Mouse (Mus musculus) kidney, adult 11 months (tissue): ENCODE measurements around the gene Rab30.
A peak's percentile ranks its signal among the peaks of the same experiment; 100 is the strongest.

ENCODE experiments used
- DNase-seq: peaks from one replicate; pipeline ENCODE4 v3.0.0; 2022

Gene Rab30

DNA sequence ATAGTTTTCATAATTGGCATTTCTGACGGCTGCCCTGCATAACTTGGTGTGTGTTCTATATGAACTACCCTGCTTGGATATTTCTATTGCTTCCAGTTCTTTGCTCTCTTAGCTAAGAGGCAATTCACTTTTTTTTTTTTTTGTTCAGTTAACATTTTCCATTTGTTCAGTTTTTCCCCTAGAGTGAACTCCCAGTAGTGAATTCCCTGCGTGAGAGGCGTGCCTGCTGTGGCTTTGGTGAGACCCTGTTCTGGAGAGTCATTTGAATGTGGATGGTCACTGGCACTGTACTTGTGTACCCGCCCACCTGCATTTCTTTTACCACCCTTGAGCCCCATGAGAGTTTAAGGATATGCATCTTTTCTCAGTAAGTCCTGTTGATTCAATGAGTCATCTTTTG is 60.8 kb downstream of the Rab30 start:
- no peak for DNase-seq

DNA sequence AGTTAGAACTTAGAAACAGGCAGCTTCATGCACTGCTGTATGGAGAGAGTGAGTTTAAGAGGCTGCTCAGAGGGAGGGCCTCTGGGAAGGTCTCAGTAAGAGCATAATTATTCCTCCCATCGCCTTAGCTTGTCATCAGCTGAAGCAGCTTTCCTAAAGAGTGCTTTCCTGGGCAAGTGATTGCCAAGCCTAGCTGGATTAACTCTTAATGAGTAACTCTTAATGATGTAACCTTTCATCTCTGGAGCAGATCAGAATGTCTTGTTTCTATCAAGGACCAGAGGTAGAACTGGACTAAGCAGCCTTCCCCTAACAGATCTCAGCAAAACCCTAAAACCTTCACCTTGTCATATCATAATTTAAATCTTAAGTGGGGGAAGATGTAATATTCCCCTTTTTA is 61.8 kb downstream of the Rab30 start:
- DNase-seq, result peak; percentile 31

DNA sequence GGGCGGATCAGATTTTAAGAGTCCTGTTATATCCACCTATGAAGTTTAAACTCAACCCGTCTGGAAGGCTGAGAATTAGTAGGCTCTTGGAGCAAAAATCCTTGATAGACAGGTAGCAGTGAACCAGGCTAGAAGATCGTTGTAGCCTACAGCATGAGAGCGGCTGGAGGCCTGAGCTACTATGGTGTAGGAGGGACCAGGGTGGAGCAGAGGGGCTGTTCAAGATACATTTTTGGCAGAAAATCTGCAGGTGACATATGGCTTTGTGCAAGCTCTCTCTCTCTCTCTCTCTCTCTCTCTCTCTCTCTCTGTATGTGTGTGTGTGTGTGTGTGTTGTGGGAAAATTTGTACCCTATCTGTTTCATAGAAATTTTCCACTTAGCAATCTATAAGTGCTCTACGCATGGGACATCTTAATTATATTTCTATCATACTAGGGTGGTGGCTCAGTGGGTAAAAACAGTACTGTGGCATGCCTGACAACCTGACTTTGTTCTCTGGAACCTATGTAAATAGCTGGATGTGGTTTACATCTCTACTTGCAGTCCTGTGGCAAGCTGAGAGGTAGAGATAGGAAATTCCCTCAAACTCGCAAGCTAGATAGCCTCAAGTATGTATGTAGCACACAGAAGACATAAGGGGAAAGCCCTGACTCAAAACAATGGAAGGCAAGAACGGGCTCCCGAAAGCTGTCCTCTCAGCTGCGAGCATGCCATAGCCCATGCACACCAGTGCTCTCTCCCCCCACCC is 63.7 kb downstream of the Rab30 start:
- DNase-seq, result no peak

DNA sequence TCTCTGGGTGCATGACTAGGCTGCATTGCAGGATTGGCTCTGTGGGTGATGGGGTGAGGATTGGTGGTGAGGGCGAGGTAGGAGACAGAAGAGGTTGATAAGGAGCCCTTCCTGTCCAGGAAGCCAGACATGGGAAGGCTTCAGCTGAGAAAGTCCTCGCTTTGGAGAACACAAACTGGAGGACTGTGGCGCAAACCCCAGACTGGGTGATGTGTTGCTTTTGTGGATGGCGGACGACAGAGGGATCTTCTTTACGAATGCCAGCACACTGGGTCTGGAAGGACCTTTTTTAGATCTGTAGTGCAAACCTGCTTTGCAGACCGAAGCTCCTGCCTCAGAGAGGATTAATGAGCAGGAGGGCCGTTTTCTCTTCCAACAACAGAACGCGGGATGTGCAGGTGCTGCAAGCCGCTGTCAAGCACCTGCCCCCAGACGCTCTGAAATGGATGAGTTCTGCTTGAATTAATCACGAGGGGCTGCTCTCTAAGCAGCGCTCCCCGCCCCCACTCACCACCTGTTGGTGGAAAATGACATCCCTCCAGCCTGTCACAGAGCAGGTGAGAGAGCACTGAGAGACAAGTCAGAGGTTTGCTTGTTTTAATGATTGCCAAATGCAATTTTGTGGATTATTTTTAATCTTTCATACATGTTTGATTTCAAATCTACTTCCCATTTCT is 65.2 kb downstream of the Rab30 start:
- no peak for DNase-seq

DNA sequence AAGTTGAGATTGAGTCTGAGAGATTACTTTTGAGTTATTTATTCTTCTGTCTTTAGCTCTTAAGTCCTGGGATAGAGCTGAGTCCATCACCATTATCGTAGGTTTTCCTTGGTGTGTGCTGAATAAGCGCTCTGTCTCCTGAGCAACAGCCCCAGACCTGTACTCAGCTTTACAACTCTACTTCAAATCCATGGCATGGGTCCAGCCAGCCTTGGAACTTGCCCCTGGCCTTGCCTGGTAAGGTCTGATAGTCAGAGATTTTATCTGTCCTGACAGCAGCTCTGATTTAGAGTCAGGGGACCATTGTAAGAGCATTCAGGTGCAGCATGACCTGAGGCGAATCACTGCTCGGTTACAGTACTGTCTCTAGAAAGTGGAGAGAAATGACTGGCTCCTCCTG is 66.1 kb downstream of the Rab30 start:
- DNase-seq, result peak; percentile 51

DNA sequence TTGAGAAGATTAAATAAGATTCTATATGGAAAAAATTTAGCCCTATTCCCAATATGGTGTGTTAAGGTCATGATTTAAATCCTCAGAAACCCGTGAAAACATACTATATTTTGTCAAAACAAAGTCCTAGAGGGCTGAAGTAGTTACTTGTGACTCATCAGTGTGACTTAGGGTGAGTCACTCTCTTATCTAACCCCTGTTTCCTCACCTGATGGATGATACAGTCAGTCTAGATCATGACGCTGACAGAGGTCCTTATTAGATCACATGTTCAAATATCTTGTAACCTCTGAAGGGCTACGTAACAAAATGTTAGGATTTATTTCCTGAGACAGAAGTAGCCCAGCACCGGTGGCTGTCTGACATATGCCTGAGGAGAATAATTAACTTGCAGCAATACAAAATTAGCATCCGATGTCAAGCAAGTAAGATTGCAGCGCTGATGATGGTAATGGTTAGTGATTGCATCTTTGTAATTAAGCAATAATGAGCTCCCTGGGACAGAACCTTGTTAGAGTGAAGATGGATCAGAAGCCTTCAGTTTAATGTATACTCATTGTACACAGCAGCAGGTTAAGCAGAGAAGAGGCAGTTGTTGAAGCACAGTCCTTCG is 70.4 kb downstream of the Rab30 start:
- no peak for DNase-seq

DNA sequence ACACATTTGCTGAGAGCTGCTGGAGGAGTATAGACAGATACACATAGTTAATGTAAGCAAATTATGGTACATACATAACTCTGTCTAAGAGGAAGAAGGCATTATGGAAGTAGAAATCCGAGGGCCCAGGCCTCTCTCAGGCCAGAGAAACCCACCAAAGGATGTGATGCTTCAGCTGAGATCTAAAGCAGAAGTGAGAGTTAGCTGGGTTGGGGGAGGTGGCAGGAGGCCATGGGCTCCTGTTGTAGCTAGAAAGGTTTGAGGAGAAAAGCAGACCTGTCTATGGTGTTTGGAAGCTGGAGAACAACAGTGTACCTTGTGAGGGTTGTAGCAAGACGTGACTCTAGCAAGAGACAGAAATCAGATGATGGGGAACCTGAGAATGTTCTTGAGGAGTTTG is 75.8 kb downstream of the Rab30 start:
- DNase-seq, result no peak

DNA sequence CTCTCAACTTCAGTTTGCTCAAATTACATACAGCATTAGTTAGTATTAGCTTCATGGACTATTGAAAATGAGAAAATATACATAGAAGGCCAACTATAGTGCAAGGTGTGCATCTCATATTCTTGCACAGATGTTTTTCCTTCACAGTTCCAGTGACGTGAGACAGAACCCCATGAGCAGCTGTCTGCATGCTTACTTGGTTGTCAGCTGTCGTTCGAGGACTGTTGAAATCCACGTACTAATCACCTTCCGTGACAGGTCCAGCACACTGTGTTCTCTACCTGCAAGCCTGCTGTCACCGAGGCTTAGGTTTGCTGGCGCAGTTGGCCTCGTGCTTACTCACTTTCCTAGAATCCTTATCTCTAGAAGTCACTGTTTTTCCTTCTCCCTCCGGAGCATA is 76.5 kb downstream of the Rab30 start:
- no peak for DNase-seq

DNA sequence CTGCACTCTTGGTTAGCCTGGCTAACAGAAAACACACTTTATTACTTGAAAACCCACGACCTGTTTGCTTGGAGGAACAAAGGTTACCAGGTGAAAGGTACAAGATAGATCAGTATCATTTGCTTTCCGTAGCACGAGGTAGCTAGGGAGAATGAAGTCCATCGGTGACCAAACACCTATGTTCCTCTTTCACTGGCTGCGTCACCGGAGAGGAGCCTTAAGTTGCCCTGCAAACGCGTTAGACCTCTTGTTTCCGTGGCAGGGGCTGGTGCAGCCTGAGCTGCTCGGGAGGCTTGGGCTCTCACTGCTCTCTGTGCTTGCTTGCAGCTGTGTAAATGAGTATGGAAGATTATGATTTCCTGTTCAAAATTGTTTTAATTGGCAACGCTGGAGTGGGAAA is 78.3 kb downstream of the Rab30 start:
- DNase-seq, result peak; percentile 24

DNA sequence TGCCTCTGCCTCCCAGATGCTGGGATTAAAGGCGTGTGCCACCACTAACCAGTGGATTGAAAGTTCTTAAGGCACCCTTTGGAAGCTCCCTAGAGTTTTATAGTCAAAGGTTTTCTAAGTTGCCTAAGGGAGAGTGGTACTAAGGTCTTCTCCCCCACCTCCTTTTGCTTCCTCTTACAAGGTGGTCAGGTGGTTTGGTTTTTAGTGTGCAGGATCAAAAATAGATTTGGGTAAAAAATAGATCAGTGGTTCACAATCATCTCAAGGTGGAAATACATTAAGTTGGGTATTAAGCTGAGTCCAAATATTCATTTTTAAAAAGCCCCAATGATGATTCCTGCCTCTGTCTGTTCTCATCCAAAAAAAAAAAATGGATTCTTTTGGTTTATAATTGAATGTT is 79.0 kb downstream of the Rab30 start:
- no peak for DNase-seq

DNA sequence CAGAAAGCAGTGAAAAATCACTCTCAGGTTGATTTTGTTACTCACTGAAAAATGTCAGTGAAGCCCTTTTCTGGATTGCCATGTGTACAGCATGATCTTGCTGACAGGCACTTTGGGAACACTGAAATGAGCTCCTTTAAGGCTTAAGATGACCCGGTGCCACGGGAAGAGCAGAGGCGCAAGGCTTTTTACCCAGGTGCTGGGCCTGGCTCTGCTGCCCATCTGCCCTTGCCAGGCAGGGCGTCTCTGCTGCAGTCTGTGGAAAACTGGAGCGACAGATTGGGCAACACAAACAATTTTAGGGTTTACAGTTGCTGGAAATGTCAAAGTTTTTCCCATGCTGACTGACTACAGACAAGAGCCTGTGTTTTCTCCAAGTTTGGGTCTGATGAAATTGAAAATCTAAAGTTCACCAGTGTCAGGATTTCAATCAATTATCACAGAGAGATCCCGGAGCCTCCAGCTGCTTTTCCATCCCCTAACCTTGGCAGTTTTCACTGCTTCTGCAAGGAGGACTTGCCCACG is 79.6 kb downstream of the Rab30 start:
- no peak for DNase-seq

DNA sequence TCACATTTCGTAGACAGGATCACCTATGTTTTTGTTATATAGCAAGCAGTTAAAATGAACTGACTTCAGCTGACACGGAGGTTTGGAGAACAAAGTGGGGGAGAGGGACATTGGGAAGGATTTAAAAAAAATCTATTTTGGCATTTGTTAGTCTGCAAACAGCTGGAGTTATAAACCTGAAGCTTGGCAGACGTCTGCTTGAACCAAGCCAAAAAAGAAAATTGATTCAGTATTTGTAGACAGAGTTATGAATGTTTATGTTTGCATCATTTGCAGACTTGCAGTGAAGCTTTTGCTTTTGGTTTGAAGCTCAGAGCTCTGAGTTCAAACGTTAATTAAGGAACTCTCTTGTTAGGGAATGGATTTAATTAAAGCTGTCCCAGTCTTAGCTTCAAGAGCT is 80.5 kb downstream of the Rab30 start:
- no peak for DNase-seq

DNA sequence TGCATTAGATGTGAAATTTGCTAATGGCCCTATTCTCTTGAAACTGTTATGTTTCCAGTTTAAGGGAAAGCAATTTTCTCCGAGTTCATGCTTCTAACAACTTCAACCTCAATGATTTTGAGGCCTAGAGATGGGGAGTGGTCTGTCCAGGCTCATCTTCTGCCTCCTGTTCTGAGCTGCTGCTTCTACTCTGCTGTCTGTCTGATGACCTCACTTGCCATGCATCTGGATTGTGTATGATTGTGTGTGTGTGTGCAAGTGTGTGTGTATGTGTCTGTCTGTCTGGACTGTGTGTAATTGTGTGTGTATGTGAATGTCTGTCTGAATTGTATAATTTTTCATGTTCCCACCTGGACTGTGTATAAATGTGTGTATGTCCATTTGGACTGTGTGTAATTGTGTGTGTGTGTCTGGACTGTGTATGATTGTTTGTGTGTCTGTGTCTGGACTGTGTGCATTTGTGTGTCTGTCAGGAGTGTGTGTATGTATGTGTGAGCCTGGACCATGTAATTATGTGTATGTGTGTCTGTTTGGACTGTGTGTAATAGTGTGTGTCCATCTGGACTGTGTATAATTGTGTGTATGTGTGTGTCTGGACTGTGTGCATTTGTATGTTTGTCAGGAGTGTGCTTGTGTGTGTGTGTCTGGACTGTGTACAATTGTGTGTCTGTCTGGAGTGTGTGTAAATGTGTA is 81.2 kb downstream of the Rab30 start:
- DNase-seq, result no peak

DNA sequence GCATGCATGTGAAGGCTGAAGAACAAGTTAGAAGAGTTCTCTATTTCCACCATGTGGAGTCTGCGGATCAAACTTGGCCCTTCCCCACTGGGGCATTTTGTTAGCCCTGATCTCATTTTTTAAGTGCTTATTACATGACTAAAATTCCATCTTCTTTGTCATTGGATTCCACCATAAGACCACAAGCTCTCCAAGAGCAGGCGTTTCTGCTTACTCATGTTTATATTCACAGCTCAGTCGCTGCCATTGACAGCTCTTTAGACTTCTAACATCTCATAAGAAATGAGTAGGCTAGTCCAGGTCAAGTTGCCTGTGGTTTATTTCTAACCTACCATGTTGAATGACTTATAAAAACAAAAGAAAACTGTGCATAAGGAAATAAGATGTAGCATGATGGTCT is 84.8 kb downstream of the Rab30 start:
- DNase-seq, result no peak

DNA sequence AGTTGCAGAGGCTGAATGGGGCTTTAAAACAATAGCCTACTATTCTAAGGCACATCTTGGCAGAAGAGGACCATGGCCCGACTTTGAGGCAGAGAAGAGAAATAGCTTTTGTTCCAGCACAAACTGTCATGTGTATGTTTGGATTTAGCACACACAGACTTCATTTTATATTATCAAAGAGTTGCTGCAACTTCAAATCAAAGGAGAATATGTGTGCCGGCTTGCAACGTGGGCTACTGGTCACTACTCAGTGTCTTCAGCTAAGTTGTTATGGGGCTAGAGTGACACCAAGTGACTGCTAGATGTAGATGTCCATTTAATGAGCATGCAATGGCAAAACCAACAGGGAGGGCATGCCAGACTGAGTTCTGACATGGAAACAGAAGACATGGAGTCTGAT is 86.6 kb downstream of the Rab30 start:
- DNase-seq, result no peak

DNA sequence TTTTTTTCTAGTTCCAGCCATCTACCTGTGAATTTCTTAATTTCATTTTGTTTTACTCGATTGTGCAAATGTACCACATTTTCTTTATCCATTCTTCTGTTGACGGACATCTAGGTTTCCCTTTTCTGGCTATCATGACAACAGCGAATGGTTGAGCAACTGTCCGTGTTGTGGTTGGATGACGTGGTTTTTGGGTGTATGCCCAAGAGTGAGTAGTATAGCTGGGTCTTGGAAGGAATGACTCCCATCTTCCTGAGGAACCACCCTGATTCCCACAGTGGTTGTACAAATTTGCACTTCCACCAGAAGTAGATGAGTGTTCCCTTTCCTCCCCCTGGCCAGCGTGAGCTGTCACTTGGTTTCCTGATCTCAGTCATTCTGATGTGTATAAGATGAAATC is 91.0 kb downstream of the Rab30 start:
- DNase-seq, result no peak

DNA sequence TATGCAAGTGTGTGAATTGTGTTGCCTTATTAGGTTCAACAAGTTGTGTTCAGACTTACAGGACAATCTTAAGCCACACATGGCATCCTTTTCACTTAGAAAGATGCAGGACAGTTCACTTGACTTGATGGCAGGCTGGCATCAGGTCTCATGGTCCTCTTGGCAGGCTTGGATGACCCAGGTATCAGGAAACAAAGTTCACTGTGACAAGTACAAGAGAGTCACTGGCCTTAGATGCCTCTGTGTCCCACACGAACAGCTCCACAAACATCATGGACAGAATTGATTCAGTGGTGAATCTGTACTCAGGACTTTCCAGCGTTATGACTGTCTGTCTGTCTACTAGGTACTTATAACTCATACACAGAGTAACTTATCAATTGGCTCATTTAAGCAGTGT is 93.0 kb downstream of the Rab30 start:
- DNase-seq, result no peak

DNA sequence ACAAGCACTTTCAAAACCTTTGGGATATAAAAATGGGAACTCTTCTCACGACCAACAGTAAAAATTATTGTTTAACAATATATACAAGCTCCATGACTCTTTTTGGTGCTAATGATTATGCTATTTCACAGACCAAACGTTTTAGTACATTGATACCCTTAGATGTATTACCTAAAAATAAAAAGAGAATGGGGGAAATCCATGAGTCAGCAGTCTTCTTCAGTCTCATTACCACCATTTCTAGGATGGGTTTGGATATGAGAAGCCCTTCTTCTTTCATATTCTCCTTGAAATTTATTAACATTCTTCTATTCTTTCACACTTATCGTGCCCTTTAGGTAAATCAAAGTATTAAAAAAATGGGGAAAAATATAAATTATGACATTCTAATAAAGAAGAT is 95.0 kb downstream of the Rab30 start:
- DNase-seq, result no peak

DNA sequence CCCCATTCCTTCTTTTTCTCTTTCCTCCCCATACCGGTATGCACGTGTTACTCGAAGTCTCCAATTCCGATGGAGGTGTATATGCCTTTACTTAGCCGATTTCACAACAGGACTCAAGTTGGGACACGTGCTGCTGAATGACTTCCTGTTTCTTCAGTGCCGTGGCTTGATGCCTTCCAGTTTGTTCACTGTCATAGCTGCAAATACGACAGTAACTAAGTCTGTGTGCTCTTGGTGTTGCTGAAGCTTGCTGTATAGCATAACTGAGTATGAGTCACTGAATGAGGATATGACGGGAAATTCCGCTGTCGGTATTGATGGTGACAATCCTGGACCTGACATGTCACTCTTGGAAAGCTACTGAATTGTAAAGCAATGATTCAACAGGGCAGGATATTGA is 95.8 kb downstream of the Rab30 start:
- DNase-seq, result no peak

DNA sequence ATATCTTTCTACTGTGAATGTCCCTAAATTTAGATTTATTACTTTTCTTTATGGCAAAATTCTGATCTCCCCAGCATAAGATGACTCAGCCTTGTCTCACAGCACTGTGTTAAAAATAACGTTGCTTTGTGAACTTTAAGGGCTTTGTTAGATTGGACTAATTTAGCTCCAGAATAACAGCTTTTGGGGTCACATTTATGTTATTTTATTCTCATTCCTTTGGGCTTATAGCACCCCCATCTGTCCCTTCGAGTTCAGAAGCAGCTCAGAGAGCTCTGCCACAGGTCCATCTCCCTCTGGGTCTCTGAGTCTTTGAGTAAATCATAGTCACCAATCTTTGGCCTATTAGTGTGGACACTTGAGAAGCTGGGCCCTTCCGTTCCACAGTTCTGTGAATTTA is 96.5 kb downstream of the Rab30 start:
- DNase-seq, result no peak

DNA sequence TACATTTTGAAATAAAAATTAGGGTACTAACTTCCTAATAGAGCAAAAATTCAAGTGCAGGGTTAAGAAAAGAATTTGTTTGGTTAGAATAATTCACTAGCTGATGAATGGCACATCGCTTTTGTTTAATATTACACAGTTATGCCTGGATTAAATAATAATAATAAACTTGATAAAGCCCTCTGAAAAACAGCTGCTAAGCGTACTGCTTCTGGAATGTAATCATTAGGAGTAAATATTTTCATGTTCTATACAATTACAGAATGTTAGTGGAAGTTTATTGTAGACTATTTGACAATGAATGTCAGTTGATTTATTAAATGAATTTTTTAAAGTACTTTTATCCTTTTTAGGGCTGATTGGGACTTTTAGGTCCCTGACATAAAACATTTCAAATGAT is 100.9 kb downstream of the Rab30 start:
- no peak for DNase-seq

DNA sequence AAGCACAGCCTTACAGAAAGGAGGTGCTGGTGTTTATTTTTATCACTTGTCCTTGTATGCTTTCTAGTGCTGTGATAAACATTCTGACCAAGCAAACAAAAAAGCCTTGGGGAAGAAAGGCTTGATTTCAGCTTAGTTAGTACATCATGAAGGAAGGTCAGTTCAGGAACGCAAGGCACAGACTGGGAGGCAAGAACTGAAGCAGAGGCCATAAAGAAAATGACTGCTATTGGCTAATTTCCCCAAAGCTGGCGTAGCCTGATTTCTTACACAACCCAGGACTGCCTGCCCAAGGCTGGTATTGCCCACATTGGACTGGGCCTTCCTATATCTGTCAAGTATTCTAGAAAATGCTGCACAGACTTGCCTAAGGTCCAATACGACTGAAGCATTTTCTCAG is 106.8 kb downstream of the Rab30 start:
- DNase-seq, result no peak

DNA sequence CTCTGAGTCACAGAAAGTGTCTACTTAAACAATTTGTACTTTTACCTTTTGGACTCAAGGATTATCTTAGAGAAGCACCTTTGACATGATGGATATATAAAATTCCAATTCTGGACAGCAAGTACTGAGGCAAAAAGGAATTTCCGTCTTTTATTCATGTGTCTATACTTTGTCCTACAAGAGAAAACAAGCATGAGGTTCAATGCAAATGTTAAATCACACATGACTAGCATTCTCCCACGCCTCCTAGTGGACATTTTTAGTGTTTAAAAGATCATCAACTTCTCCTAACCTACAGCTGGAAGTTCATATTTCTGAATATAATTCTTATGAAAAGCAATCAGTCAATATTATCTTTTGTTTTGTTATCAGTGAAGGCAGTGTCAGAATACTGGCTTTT is 125.1 kb downstream of the Rab30 start:
- no peak for DNase-seq

DNA sequence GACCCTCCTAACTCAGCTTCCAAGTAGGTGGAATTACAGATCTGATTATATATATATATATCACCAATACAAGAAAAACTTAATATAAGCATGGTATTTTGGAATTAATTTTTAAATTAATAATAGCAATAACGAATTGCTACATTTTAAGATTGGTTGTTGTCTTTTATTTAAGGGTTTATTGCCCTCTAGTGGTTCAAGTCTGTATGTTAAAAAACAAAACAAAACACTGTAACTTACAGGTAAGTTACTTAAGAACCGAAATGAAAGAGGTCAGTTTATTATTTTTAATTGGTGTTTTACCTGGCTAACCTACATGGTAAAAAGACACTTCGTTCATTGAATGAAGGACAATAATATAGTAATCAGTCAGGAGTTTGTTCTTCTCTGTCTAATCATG is 128.8 kb downstream of the Rab30 start:
- DNase-seq, result no peak
